Mouse (Mus musculus) monocyte, adult 2 months (primary cell): ENCODE measurements around the gene Abcd3.

Experiments
- DNase-seq, 2 experiments: peaks; one replicate each; pipeline ENCODE4 v3.0.0; 2022; ENCODE audit warnings: low spot score in 2 of 2, low read depth in 1 of 2

Abcd3 gene

GRCm38 (mm10) chr3:121814877-121815548 lies at the start of gene Abcd3:
Gene Abcd3 (minus strand): TSS chr3:121815302.
- peak; percentile 18 to 42 for DNase-seq

DNA sequence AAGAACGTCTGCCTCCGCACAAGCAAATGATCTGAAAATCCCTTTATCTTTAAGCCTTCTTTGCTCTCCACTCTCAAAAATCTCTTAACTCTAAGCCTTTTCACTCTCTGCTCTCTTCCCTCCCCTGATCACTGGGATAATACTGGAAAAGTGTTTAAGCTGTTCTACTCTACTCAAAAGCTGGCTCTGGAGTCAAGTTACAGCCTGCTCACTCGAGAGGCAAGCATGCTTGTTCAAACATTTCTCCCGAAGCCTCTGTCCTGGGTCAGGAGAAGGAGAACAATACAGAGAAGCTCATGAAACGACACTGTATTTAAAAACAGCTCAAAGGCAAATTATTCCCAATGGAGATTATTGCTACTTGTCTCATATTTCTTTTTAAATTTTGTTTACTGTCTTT lies 44.0 kb upstream of the Abcd3 start:
- DNase-seq = no peak

DNA sequence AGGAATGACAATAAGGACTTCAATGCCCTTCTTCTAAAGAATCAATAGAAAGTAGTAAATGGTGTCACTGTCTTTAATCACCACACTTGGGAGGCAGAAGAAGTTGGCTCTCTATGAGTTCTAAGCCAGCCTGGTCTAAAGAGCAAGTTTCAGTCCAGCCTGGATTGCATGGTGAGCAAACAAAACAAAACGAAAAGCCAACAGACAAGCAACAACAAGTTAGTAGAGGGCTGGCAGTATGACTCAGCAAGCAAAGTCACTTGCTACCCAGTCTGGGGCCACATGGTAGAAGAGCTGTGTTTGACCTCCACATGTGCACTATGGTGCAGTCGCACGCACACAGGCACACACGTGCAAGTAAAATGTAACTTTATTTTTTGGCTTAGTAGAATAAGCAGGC lies 41.0 kb upstream of the Abcd3 start:
- DNase-seq = no peak

- DNase-seq = no peak
These were observed 38.8 kb upstream of the Abcd3 start for GRCm38 (mm10) chr3:121853781-121854520.

GRCm38 (mm10) chr3:121852074-121852826 lies 37.1 kb upstream of the Abcd3 start:
- no peak for DNase-seq

- DNase-seq = no peak
These were observed 35.9 kb upstream of the Abcd3 start for GRCm38 (mm10) chr3:121851006-121851405.

GRCm38 (mm10) chr3:121850381-121850780 lies 35.3 kb upstream of the Abcd3 start:
- DNase-seq = no peak

DNA sequence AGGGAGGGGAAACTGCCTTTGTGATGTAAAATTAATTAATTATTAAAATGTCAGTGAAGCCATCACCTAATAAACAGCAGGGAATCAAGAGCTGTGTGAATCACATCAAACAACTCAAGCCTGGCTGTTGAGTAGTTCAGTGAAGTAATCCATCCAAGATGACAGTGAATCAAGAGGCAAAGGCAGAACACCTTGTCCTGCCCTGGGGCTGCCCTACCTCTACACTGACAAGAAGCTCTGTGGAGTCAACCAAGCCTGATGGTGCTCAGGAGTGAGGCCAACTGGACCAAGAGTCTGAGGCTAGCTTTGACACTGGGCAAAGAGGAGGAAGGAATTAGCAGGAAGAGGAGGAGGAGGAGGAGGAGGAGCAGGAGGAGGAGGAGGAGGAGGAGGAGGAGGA lies 32.2 kb upstream of the Abcd3 start:
- no peak for DNase-seq

DNA sequence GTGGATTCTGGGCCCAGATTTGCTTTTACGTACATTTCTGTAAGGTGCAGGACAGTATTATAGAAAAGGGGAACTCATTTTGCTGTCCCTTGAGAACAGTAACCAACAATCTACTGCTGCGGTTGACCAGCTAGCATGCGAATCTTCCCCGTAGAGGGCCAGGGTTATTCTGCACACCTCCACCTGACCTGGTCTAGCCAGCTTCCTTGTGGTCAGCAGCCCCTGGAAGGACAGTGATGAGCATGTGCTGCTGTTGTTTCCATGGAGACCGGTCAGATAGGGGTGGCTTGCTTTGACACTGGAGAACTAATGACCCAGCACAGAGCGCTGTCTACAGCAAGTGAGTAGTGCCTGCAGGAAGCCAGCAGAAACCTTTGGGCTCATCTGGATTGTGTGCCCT lies 29.6 kb upstream of the Abcd3 start:
- no peak for DNase-seq

DNA sequence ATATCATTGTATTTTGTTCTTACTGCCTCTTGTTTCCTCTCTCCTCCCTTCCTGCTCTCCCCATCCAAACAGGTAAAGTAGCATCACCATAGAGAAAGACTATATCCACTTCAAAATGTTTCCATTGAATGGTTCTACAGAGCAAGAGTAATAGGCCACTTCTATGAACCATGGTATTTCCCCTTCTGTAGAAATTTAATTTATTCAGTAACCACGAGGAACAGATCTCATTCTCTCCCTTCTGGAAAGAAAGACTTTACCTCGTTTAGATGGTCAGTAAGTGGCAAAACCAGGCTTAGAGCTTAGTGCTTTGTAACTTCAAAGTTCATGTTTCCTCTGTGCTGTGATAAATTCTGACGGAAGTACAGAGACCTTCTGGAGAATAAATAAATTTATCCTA lies 28.9 kb upstream of the Abcd3 start:
- DNase-seq = no peak

DNA sequence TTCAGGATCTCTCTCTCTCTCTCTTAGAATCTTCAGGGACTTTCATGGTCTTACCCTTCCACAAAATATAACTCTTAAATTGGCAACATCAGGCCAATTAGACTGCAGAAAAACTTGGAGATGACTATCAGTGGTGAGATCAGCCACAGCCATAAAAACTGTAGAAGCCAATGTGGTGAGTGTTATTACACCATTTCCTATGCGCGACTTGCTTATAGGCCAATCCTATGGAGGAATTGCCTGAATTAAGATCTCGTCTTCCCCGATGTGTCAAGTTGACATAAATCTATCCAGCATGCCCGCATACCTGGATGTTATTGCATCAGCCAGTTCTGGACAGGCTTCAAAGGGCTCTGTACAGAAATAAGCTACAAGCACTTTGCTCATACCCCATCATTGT lies 28.2 kb upstream of the Abcd3 start:
- DNase-seq = no peak

DNA sequence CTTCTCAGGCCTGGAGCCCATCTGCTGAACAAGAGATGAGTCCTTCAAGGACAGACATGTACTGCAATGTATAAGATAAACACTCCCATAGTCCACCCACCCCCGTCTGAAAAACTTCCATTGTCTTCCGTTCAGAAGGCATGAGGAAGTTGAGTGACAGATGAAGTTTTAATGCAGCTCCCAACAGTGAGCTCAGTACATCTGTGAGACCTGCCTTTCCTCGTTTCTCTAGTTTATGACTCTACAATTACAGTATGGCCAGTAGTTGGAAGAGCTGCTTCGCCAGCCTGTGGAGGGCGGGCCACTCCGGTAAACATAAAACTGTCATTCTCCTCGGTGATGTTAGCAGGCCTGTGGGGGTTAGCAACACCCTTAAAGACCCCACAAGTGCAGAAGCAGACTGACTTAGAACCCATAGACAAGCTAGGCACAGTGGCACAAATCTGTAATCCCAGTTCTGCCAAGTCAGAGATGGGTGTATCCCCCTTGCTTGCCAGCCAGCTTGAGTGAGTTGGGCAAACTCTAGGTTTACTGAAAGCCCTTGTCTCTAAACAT lies 27.3 kb upstream of the Abcd3 start:
- no peak for DNase-seq

GRCm38 (mm10) chr3:121841412-121842014 lies 26.4 kb upstream of the Abcd3 start:
- DNase-seq = no peak

- no peak for DNase-seq
These were observed 25.2 kb upstream of the Abcd3 start for GRCm38 (mm10) chr3:121840351-121840750.

GRCm38 (mm10) chr3:121834732-121835131 lies 19.6 kb upstream of the Abcd3 start:
- DNase-seq = no peak

GRCm38 (mm10) chr3:121834250-121834649 lies 19.1 kb upstream of the Abcd3 start:
- no peak for DNase-seq

- no peak for DNase-seq
These were observed 10.0 kb upstream of the Abcd3 start for GRCm38 (mm10) chr3:121825092-121825491.

- no peak for DNase-seq
These were observed 9.2 kb upstream of the Abcd3 start for GRCm38 (mm10) chr3:121824319-121824718.

GRCm38 (mm10) chr3:121822643-121823042 lies 7.5 kb upstream of the Abcd3 start:
- no peak for DNase-seq

DNA sequence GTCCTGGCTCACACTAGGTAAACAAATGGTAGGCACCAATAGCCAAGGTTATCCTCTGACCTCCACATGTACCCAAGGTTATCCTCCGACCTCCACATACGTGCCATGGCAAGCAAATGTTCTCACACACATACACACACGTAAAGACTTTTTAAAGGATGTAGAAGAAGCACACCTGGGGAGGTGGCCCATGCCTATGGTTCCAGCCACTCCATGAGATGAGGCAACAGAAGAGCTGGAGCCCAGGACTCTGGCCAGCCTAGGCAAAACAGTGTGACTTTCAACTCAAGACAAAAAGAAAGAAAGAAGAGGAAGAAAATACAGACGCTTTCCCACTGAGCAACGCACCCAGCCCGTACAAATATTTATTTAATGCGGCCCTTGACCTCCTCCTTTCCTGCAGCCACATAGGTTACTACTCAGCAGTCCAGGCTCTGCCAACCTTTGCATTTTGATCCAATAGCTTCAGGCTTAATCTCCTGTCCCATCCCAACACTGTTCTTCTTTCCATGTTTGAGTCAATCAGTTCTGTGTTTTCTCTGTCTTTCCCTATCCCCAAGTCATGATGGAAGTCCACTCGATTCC lies 6.5 kb upstream of the Abcd3 start:
- no peak for DNase-seq

- DNase-seq = no peak
These were observed 4.6 kb upstream of the Abcd3 start for GRCm38 (mm10) chr3:121819693-121820200.
